13 mouse cellular contexts compared by ENCODE assay signal in genomic region chr12:45507400-45507982, GRCm38 (mm10).
DNase-seq lines count a peak whose midpoint lies in the region; ATAC-seq lines count a peak whose summit lies in the region.
"Had no signal": no experiment of that assay in that cellular context is flagged by ENCODE, and none has a peak within 500 bp of the region (broad histone marks: within the 10 kb centered on the region; RNA-seq: fewer than 3 reads in every experiment).

No protein-coding gene starts in this region.

- no peak overlapping the region for H3K4me2 ChIP-seq in neural tube, embryonic 15.5 days
- no peak overlapping the region for H3K4me2 ChIP-seq in neural tube, embryonic 11.5 days (ENCODE audit: low read depth)
- H3K4me2 ChIP-seq: liver, embryonic 11.5 days had no signal

- 50% methylated on average over 7 of the region's 7 CpGs for WGBS in neural tube, embryonic 15.5 days
- 57% methylated on average over 7 of the region's 7 CpGs for WGBS in neural tube, embryonic 11.5 days

- ATAC-seq in frontal cortex, adult (ENCODE audit: low TSS enrichment) = no peak
- ATAC-seq in neural tube, embryonic 15.5 days (ENCODE audit: low FRiP score) = no peak
- no peak for ATAC-seq in neural tube, embryonic 11.5 days (ENCODE audit: insufficient read depth, low FRiP score, low TSS enrichment)
- no peak for ATAC-seq in monocyte, adult 5-6 weeks (replicated peaks; ENCODE audit: insufficient number of reproducible peaks, low FRiP score, low TSS enrichment, poor library complexity, severe bottlenecking)
- ATAC-seq: CD4-positive, CD25-positive, alpha-beta regulatory T cell, adult 4 months had no signal

- no peaks in the 10 kb centered on the region for H3K36me3 ChIP-seq in neural tube, embryonic 15.5 days
- H3K36me3 ChIP-seq in neural tube, embryonic 11.5 days (ENCODE audit: control insufficient read depth, insufficient read depth, low read length) = no peaks in the 10 kb centered on the region

- H3K4me1 ChIP-seq in neural tube, embryonic 15.5 days = no peaks in the 10 kb centered on the region
- H3K4me1 ChIP-seq in neural tube, embryonic 11.5 days (ENCODE audit: control insufficient read depth, insufficient read depth, low read length) = no peaks in the 10 kb centered on the region

- H3K4me3 ChIP-seq in neural tube, embryonic 15.5 days (replicated peaks) = no peak overlapping the region
- no peak overlapping the region for H3K4me3 ChIP-seq in neural tube, embryonic 11.5 days (ENCODE audit: low read depth, low read length)

- peak; percentile 2 to 3 for DNase-seq in frontal cortex, postnatal 36 days (ENCODE audit: low spot score in 2 of 2)
- DNase-seq in neural tube, embryonic 10.5 days (ENCODE audit: extremely low spot score, low spot score) = peak; percentile 15
- peak; percentile 4 for DNase-seq in embryo, embryonic 9.5 days (ENCODE audit: extremely low spot score)
- DNase-seq in neural tube, embryonic 11.5 days (ENCODE audit: low spot score) = peak; percentile 14
- no peak for DNase-seq in thymus, adult 18-20 months
- DNase-seq: gastrocnemius, postnatal 36 days had no signal

- H3K27ac ChIP-seq in neural tube, embryonic 15.5 days (replicated peaks) = no peak overlapping the region
- no peak overlapping the region for H3K27ac ChIP-seq in neural tube, embryonic 11.5 days (ENCODE audit: low read depth, low read length)
- H3K27ac ChIP-seq: macrophage; stomach, postnatal 0 days had no signal

- H3K27me3 ChIP-seq in neural tube, embryonic 15.5 days (replicated peaks) = no peaks in the 10 kb centered on the region
- H3K27me3 ChIP-seq in neural tube, embryonic 11.5 days (ENCODE audit: control insufficient read depth, insufficient read depth, low read length) = no peaks in the 10 kb centered on the region

- H3K9ac ChIP-seq in neural tube, embryonic 15.5 days (replicated peaks) = no peak overlapping the region
- no peak overlapping the region for H3K9ac ChIP-seq in neural tube, embryonic 11.5 days (ENCODE audit: low read length)

- no peaks in the 10 kb centered on the region for H3K9me3 ChIP-seq in neural tube, embryonic 15.5 days (replicated peaks)
- no peaks in the 10 kb centered on the region for H3K9me3 ChIP-seq in neural tube, embryonic 11.5 days (ENCODE audit: control insufficient read depth, low read length)

Comparison
In these comparisons a context has a peak if more than half of its experiments do, and no peak if none do; other contexts are left out.
1. DNase-seq: peak in frontal cortex, postnatal 36 days (2 of 2), neural tube, embryonic 10.5 days (single experiment), embryo, embryonic 9.5 days (single experiment) and neural tube, embryonic 11.5 days (single experiment); none in thymus, adult 18-20 months (0 of 2).